Mouse (Mus musculus): ENCODE measurements around the gene Mad2l2.

DNA sequence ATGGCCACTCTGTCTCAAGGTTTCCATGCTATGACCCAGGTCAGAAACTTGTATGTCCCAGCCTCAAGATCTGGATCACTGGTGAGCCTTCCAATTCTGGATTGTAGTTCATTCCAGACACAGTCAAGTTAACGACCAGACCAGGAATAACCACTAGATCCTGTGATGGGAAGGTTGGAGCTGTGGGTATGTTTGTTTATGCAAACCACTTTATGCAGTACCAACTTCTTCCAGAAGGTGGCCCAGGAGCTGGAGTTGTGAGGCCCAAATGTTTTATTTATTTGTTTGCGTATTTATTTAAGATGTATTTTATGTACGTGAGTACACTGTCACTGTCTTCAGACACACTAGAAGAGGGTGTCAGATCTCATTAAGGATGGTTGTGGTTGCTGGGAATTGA, 24.8 kb downstream of the Mad2l2 start:
- TF ChIP-seq HCFC1 (IDR thresholded peaks at IDR 0.05; ENCODE audit: borderline replicate concordance, insufficient read depth, low read length): no peak
- TF ChIP-seq CHD2 (IDR thresholded peaks at IDR 0.05; ENCODE audit: low read depth, low read length): no peak
- TF ChIP-seq ZNF384 (IDR thresholded peaks at IDR 0.05; ENCODE audit: low read depth, low read length): no peak
- TF ChIP-seq MAFK (IDR thresholded peaks at IDR 0.05; ENCODE audit: insufficient read depth, low read depth, low read length): no peak
